Mouse (Mus musculus) thymus, postnatal 36 days (tissue): ENCODE measurements around the gene Fabp6.

Source experiments
- DNase-seq, 2 experiments: peaks; one replicate each; pipeline ENCODE4 v3.0.0; 2022; ENCODE audit warnings: mixed read lengths in 2 of 2

The Fabp6 gene

GRCm38 (mm10) chr11:43586324-43587090 lies 14.8 kb downstream of the Fabp6 start, which contains the start of gene 4933415A04Rik:
4933415A04Rik (plus strand) TSS chr11:43587040.
- peak; percentile 42 to 54 for DNase-seq

GRCm38 (mm10) chr11:43585211-43586005 lies 15.9 kb downstream of the Fabp6 start:
- no peak for DNase-seq

- DNase-seq, result no peak
Observed at GRCm38 (mm10) chr11:43577713-43578478, 23.4 kb downstream of the Fabp6 start.

GRCm38 (mm10) chr11:43575376-43576151 lies 25.8 kb downstream of the Fabp6 start:
- no peak for DNase-seq

GRCm38 (mm10) chr11:43575061-43575375 lies 26.3 kb downstream of the Fabp6 start:
- no peak for DNase-seq

- DNase-seq, result no peak
Observed at GRCm38 (mm10) chr11:43569595-43569994, 31.7 kb downstream of the Fabp6 start.

- no peak for DNase-seq
Observed at GRCm38 (mm10) chr11:43569188-43569587, 32.2 kb downstream of the Fabp6 start.

GRCm38 (mm10) chr11:43568263-43568662 lies 33.1 kb downstream of the Fabp6 start:
- DNase-seq, result peak; percentile 48 to 58

GRCm38 (mm10) chr11:43566696-43567095 lies 34.6 kb downstream of the Fabp6 start:
- DNase-seq, result no peak

- no peak for DNase-seq
Observed at GRCm38 (mm10) chr11:43565852-43566251, 35.5 kb downstream of the Fabp6 start.

- no peak for DNase-seq
Observed at GRCm38 (mm10) chr11:43565414-43565813, 35.9 kb downstream of the Fabp6 start.

- DNase-seq, result no peak
Observed at GRCm38 (mm10) chr11:43563654-43564244, 37.6 kb downstream of the Fabp6 start.

- no peak for DNase-seq
Observed at GRCm38 (mm10) chr11:43559515-43560292, 41.6 kb downstream of the Fabp6 start.

- DNase-seq, result no peak
Observed at GRCm38 (mm10) chr11:43556538-43556937, 44.8 kb downstream of the Fabp6 start.

- no peak for DNase-seq
Observed at GRCm38 (mm10) chr11:43552675-43553074, 48.7 kb downstream of the Fabp6 start.

GRCm38 (mm10) chr11:43551756-43552155 lies 49.6 kb downstream of the Fabp6 start:
- no peak for DNase-seq

GRCm38 (mm10) chr11:43549701-43550100 lies 51.6 kb downstream of the Fabp6 start:
- no peak for DNase-seq

- DNase-seq, result no peak
Observed at GRCm38 (mm10) chr11:43548657-43549435, 52.5 kb downstream of the Fabp6 start.

GRCm38 (mm10) chr11:43548148-43548547 lies 53.2 kb downstream of the Fabp6 start:
- DNase-seq, result no peak

- DNase-seq, result no peak
Observed at GRCm38 (mm10) chr11:43546678-43547077, 54.7 kb downstream of the Fabp6 start.
